Mouse (Mus musculus) hindlimb bud, embryonic 11.5 days (tissue): ENCODE data around the gene Hcn2.

Experiments used
- DNase-seq: peaks from one replicate; pipeline ENCODE4 v3.0.0-alpha.2; 2012; ENCODE audit warnings: low read depth, low spot score; ENCODE audit errors: extremely low spot score

The Hcn2 gene

DNA sequence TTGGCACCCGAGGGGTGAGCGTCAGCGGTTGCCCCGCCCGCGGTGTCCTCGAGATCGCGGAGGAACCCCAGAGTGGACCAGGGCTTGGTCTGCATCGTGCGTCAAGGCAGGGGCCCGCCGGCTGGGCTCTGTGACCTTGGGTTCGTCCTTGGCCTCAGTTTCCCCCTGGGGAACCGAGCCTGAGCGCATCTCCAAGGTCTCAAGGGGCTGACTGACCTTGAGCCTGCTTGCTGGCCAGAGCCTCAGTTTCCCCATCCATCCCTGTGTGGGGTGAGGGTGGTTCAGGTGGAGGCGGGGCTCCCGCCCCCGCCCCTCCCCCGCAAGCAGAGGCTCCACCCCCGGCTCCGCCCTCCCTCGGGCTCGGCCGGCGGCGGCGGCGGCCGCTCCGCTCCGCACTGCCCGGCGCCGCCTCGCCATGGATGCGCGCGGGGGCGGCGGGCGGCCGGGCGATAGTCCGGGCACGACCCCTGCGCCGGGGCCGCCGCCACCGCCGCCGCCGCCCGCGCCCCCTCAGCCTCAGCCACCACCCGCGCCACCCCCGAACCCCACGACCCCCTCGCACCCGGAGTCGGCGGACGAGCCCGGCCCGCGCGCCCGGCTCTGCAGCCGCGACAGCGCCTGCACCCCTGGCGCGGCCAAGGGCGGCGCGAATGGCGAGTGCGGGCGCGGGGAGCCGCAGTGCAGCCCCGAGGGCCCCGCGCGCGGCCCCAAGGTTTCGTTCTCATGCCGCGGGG lies at the start of gene Hcn2:
Gene Hcn2 (plus strand): TSS at position 381 of the 734 bp plus-strand sequence.
- DNase-seq: no peak

DNA sequence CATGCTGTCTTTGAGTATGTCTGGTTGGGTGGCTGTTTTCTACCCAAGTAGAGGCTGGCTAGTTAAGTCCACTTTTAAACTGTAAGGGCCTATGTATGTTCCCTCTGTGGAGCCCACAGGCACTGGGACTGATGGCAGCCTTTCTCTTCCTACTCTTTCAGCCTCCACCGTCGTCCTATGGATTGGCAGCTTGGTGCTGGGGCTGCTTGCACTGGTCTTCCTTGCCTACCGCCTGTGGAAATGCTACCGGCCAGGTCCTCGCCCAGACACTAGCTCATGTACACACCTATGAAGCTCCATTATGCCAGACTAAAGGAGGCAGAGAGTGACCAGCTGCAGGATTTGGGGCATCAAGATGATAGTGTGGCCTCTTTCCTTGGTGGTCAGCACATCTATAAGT lies 48.4 kb upstream of the Hcn2 start:
- DNase-seq: no peak

DNA sequence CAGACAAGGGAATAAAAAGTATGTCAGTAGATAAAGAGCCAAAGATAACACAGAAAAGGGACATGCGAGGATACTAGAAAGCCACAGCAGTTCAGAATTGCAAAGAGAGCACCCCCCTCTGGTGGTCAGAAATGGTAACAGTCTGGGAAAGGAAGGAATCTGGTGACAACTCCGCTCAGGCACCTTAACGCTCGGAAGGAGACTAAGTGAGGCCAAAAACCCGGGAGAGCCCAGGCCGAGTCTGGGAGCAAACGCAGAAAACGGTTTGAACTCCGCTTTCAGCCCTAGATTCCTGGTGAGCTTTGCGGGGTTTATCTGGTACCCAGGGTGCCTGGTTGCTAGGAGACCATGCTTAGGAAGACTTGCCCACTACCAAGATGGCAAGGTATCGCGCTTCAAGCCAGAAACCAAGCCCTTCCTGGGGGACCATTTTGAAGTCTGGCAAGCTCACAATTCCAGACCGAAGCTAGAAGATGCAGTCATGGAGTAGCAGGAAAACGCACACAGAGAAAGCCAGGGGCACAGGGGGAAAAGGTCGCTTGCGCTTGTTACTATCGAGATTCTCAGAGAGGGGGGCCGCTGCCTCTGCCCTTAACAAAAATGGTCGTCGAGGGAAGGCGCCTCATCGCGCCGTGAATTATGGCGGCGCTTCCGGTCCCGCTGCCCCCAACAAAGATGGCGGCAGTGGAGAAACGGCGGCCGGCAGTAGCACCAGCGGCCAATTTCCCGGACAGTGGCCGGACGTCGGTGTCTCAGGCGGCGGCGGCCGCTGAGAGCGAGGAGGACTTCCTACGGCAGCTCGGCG lies 47.5 kb upstream of the Hcn2 start, which contains the start of gene Tpgs1:
Gene Tpgs1 (plus strand): TSS at position 599 of the 805 bp plus-strand sequence.
- peak; percentile 86 for DNase-seq

DNA sequence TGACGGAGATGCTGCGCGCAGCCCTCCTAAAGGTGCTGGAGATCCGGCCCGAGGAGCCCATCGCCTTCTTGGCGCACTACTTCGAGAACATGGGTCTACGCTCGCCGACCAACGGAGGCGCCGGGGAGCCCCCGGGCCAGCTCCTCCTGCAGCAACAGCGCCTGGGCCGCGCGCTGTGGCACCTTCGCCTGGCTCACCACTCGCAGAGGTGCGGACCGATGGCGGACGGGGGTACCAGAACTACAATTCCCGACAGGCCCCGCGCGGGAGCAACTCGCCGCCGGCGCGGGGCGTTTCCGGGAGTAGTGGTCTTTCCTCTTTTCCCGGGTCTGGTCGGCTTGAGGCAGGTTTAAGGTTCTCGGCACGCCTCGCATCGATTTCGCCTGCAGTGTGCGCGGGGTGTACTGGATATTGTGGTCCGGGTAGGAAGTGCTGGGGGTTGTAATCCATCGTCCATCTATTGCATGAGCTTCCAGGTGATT lies 46.8 kb upstream of the Hcn2 start:
- peak; percentile 46 for DNase-seq

DNA sequence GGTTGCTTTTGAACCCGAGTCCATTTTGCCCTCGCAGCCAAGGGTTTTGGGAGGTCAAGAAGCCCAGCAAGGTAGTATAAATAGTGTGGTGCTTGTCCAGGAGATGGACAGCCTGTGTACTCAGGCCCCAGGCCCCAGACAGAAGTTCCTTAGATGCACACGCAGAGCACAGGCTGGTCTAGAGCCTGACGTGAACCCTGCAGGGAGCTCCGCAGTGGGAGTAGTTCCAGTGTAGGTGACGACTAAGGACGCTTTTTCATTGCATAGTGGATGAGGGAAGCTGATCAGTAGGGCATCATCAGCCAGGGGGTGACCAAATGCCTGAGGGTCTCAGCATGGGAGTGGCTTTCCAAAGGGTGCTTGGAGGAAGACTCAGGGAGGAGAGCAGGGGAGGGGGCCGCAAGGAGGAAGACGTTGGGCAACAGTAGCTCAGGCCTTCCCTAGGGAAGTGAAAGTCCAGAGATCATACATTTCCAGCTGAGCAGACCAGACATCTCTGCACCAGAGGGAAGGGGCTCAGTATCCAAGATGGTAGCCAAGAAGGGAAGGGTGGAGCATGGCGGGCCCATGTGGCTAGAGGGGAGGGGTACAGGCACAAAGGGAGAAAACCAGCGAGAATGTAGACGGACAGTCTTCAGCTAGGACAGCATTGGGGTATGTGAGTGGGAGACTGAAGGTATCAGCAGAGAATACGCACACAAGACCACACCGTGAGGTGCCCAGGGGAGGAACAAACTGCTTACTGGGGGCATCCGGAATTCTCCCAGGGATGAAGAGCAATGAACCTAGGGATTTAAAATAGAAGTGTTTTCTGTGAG lies 46.2 kb upstream of the Hcn2 start:
- DNase-seq: no peak

DNA sequence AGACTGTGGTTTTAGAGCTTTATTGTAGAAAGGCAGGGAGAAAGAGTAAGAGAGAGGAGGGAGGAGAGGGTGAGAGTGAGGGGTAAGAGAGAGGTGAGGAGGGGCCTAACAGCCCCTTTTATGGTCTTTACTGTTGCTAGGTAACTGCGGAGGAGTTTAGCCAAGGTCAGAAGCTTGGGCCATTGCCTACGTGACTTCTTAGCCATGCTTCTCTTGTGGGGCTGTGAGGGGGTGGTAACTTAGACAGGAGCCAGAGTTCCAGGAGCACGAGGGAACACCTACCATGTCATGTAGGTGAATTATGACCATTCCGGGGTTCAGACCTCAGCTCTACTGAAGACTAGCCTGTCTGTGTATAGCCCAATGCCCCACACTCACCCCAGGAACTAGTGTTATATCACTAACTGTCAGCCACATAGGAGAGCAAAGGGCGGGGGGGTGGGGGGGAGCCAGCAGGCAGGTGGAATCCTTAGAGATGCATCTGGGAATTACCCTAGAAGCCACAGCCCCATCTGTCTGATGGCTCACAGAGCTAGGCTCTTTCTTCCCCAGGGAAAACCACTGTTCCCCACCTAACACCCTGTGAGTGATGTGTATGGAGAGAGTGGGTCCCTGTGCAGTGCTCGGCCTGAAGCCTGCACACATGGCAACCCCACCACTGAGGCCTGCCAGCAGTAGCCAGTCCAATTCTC lies 44.9 kb upstream of the Hcn2 start:
- no peak for DNase-seq

DNA sequence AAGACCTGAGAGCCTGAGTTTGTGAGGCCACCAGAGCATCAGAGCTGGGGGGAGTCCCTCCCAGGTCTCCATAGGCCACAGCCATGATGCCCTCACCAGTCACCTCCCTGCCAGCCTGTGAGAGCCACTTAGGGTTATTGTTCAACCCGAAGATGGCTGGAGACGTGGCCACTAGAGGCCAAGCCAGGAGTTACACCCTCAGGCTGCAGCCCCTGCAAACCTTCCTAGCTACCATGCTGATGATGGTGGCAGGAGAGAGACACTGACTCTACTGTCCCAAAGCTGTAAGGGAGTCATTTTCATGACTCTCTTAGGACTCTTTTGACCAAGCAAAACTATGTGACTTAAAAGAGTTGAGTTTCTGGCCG lies 44.4 kb upstream of the Hcn2 start:
- no peak for DNase-seq

DNA sequence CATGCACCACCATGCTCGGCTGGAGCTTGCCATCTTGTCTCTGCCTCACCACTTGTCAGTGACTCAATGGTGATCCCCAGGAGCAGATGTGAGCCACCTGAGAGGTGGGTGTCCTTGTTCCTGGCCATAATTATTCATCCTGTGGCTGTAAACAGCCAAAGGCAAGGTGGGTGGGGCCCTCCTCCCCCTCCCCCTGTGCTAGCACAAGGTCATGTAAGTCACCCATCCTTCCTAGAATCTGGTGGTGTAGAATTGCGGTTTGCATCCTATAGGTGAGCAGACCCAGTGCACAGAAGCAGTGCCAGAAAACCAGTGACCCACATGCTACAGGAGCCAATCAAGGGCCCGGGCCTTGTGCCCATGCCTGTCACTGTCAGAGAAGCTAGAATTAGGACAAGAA lies 43.4 kb upstream of the Hcn2 start:
- DNase-seq: no peak

DNA sequence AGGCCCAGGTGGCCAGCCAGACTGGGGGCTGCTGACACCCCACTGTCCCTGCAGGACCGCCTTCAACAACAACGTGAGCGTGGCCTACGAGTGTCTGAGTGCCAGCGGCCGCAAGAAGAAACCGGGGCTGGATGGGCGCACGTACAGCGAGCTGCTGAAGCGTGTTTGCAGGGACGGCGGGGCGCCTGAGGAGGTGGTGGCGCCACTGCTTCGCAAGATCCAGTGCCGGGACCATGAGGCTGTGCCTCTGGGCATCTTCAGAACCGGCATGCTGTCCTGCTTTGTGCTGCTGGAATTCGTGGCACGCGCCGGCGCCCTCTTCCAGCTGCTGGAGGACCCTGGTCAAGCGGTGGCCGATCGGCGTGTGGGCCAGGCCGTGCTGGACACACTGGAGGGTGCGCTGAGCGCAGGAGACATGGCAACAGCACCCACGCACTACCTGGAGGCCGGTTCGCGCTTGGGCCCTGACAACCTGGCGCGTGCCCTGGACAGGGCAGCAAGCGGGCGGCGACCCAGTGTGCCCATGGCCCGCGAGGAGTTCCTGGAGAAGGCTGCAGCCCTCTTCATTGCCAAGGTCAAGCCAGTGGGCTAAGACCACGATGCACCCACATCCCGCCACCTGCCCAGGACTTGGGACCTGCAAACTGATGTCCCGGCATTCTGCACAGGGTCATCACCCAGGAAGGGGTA lies 40.9 kb upstream of the Hcn2 start:
- no peak for DNase-seq

DNA sequence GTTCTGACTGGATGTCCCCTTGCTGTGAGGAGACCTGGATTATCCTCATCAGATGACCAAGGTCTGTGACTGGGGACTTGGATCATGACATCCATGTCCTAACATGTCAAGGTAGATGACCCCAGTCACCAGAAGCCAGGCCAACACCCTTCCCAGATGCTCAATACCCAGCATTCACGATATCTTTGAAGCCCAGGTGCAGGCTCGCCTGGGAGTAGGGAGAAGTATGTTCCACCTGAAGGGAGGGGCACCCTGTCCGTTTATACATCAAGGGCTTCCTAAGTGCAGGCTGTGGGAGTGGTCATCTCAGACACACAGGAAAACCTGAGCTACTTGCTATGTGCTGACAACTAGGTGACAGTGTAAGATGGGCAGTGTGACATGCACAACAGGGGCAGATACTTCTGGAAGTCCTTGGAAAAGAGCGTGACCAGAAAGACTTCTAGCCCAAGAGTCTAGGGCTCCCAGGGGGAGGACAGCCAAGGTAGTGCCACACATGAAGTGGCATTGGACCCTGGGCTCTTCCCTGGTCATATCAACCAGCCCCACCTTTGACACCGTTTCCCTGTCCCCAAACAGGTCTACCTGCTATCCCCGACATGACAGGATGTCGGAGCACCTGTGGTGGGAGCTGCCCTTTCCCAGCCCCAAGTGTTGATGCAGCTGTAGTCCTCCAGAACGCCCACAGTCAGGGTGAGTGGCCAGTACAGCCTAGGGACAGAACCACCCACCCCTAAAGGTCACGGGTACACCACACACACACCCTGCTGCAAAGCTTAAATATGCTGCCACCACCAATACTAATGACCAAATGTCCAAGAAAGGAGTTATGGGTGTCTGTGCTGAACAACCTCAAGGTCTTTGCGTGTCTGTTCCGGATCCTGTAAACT lies 35.6 kb upstream of the Hcn2 start:
- DNase-seq: no peak

DNA sequence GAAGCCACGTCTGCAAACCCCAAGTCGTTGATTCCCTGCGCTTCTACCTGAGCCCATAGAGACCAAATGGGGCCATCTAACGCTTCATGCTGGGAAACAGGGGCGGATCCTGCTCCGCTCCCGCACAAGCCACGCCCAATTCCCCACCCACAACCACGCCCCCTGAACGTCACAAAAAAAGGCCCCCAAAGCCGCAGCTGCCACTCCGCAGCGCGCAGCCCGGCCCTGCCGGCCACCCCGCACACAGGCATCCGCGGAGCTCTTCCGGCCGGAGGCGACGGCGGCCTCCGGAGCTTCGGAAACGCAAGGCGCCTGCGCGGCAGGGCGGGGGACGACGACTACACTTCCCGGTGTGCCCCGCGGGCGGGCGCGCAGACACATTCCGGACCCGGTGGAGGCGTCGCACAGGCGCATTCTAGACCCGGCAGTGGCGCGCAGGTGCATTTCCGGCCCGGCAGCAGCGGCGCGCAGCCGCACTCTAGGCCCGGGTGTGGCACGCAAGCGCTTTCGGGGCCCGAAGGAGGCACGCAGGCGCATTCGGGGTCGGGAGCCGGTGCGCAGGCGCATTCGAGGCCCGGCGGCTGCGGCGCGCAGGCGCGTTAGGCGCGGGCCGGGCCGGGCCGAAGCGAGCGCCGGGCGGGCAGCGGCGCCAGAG lies 34.7 kb upstream of the Hcn2 start, which contains the start of gene Cdc34:
Gene Cdc34 (plus strand): TSS at position 605 of the 655 bp plus-strand sequence.
- DNase-seq: no peak

DNA sequence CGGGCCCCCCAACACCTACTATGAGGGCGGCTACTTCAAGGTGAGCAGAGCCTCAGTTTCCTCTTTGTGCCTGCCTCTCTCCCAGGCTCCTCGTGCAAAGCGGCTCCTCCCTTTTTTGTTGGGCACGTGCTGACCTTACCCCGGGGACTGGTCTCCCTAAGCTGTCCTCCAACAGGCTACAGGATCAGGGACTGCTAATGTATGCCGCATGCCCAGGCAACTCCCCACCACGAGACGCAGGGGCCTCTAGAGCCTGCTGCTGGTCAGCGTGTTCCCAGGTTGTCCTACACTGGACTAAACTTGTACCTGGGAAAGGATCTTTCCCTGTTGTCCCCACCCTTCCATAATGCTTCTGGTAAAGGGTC lies 33.9 kb upstream of the Hcn2 start:
- DNase-seq: no peak

DNA sequence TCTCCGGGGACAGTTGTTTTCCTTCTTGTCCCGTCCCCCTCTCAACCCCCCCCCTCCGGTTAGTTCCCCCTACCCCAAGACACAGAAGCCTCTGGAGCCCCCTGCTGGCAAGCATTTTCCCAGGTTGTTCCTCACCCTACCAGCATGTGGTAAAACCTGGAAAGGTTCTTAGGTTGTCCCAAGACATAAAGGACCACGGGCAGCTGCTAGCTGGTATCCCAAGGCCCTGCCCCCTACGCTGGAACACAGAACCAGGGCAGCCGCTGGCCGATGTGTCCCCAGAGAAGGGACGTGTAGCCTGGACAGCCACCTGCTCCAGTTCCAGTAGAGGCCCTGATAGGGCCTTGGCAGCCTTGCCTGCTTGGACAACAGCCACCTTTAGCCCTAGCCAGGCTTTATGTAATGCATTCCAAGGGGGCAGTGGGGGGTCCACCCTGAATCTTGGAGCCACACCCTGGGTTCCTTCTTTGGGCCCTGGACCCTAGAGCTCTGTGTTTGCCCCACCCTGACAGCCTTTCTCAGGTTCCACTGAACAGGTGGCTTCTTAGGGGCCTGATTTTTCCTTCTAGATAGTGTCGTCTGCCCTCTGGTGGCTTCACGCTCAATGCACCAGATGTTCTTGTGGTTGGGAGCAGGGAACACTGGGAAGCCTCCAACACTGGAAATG lies 33.4 kb upstream of the Hcn2 start:
- no peak for DNase-seq

DNA sequence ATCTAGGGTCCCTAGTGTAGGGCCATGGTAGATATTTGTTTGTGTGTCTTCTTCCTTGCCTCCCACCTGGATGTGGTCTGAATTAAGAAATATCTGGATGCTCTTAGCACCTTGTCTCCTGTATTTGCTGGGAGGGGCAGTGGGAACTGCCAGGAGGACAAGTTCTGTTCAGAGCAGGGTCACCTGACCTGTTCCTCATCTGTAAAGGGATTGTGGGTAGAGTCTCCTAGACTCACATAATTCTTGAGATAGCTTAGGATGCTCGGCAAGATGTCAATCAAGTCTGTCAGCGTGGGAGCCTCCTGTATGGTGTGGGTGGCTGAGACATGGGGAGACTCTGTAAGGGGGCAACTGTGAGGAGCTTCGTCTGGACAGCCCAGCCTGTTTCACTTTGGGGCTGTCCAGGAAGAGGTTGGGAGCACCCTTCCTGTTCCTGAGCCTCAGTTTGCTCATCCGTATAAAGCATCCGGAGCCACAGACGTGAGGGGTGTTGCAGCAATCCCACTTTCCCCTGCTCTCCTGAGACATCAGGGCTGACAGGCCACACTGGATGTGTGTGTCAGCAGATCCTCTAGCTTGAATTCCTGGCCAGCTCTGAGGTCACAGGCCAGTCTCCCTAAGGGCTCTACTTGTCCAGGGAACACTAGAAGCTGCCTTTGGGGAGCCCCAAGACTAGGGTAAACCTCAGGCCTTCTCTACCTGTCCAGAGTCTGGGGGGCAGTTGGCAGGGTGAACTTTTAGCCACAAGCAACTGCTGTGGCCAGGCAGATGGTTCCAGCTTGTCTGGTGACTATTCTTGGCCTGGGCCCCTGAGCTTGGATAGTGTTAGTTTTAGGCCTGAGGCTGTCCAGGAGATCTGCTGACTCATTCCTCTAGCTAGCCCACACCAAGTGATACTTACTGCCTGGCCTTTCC lies 32.5 kb upstream of the Hcn2 start:
- no peak for DNase-seq

DNA sequence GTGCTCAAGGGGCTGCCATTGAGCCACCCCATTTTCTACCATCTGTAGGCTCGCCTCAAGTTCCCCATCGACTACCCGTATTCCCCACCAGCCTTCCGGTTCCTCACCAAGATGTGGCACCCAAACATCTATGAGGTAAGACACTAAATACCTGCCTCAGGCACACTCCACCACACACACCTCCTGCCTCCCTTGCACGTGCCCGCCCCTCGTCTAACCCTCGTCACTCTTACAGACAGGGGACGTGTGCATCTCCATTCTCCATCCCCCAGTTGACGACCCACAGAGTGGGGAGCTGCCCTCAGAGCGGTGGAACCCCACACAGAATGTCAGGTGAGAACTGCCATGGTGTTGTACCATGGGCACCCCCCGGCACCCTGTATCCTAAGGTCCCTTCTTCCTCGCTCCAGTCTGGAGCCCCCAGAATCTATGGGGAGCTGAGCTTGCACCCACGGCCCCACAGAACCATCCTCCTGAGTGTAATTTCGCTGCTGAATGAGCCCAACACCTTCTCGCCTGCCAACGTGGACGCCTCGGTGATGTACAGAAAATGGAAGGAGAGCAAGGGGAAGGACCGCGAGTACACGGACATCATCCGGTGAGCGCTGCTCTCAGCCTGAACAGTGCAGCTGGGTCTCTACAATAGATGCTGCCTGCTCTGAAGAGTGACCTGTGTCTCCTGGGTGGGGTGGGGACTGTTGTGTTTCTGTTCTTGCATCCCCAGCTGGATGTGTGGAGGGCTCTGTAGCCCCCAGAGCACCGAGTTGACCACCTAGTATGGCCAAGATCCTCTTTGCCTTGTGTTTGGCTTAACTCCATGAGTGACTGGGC lies 31.4 kb upstream of the Hcn2 start:
- no peak for DNase-seq

DNA sequence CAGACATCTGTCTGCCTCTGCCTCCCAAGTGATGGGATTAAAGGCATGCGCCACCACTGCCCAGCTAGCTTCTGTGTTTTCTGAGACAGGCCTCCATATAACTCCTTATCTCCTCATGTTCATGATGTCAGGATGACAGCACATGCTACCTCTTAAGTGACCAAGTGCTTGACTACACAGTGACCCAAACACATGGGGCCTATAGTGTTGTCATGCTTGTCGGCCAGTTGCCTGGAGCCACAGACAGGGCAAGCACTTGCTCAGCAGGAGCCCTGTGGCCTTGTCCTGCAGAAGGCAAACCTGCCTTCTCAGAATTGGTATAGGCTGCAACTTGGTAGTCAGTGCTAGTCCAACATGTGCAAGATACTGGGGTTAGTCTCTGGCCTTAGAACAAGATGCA lies 30.2 kb upstream of the Hcn2 start:
- DNase-seq: no peak
